Mouse (Mus musculus) heart, adult 8-10 months (tissue): ENCODE measurements around the gene Ctsr. TPM values are rescaled to one million over a fixed set of nuclear protein-coding genes. Genes with fewer than 3 reads are reported as not detected.
"Not testable (repeated sequence)": the region's sequence is repeated elsewhere in the genome, so short reads cannot be mapped to it uniquely, and the experiment has no call there.

Source experiments
- DNase-seq: peaks from one replicate; pipeline ENCODE4 v3.0.0; 2022; ENCODE audit warnings: low spot score
- total RNA-seq, 4 experiments: library from RNA; stranded (reverse); gene quantifications; 2 replicates each; pipeline ENCODE4 v1.2.4; 2022

Gene Ctsr
- total RNA-seq = not detected

- DNase-seq = no peak
Measured at GRCm38 (mm10) chr13:61164156-61164555, at the start of gene Ctsr. Gene Ctsr (minus strand): TSS chr13:61164256.

GRCm38 (mm10) chr13:61203310-61203709, 39.3 kb upstream of the Ctsr start, which contains the start of gene Cts6:
Gene Cts6 (minus strand): TSS chr13:61203410.
- DNase-seq = no peak

- not testable (repeated sequence) for DNase-seq
Measured at GRCm38 (mm10) chr13:61185151-61185933, 21.3 kb upstream of the Ctsr start.

GRCm38 (mm10) chr13:61164622-61165021, 566 bp upstream of the Ctsr start:
- no peak for DNase-seq

Other genes with a start within 250 kb of the Ctsr start
- gene Gm49393, start 228.7 kb downstream of the Ctsr start, total RNA-seq = not detected
- 1 to 10 TPM; 1.5 to 5.0 (median 3.1) TPM for gene Gm49391, start 227.7 kb downstream of the Ctsr start, total RNA-seq
- 10 to 100 TPM; 61.7 to 73.7 (median 68.6) TPM for gene Ctla2a, start 227.6 kb downstream of the Ctsr start, total RNA-seq
- not detected for gene Tpbpa, start 222.3 kb downstream of the Ctsr start, total RNA-seq
- not detected for gene Ctsj, start 158.3 kb downstream of the Ctsr start, total RNA-seq
- not detected for gene Ctsq, start 123.6 kb downstream of the Ctsr start, total RNA-seq
- not detected for gene Cts6, start 39.2 kb upstream of the Ctsr start, total RNA-seq
- gene Cts8, start 91.1 kb upstream of the Ctsr start, total RNA-seq = not detected
- gene Gm49398, start 124.6 kb upstream of the Ctsr start, total RNA-seq = not detected
- not detected for gene Cts7, start 193.9 kb upstream of the Ctsr start, total RNA-seq